Mouse (Mus musculus) bone marrow, adult 2 months (tissue): ENCODE data around the gene Zfp362.

Source experiments
- CTCF ChIP-seq: fragments of 200-500 bp; IDR thresholded peaks from 2 replicates; pipeline ENCODE4 v1.5.1; 2011; ENCODE audit warnings: low read length, control low read depth; ENCODE audit not compliant: control insufficient read depth, insufficient read depth
- POLR2A ChIP-seq: fragments of 200-500 bp; IDR thresholded peaks from 2 replicates; pipeline ENCODE4 v1.6.1; 2011; ENCODE audit warnings: low read depth, mild to moderate bottlenecking, control low read depth, low read length, borderline replicate concordance; ENCODE audit not compliant: control insufficient read depth

DNA sequence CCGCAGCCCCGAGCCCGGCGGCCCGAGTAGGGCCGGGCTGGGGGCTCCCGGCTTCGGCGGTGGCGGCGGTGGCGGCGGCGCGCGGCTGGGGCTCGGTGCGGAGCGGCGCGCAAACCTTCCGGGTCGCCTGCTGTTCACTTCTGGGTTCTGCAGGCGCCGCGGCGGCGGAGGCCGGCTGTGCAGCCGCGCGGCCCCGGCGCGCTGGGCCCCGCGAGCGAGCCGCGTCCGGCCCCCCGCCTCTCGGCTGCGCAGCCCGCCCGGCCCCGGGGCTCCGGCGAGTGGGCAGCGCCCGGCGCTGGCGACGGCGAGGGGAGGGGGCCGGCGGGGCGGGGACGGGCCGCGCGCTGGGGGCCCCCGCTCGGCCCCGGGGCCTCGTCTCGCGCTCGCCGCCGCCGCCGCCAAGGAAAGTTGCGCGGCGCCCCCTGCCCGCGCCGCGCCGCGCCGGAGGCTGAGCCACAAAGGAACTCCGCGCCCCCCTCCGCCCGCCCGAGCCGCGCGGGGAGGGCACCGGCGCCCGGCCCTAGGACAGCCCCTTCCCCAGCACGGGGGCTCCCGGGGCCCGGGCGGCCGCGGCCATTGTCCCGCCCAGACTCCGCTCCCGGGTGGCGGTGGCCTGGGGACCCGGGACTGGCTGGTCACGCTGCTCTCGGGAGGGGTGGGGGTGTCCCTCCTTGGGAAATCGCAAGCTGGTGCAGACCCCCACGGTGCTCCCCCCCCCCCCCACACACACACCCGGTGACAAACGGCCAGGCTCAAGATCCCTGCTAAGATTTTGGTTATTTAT, at the start of gene Zfp362:
- TF ChIP-seq POLR2A (peak; percentile 29; the same call in 1 of the 2 replicates), CTCF (no peak)
